Mouse (Mus musculus) limb, embryonic 12.5 days (tissue): ENCODE measurements around the gene Flot1. TPM values are rescaled to one million over a fixed set of nuclear protein-coding genes. Genes with fewer than 3 reads are reported as not detected.
A peak's percentile ranks its signal among the peaks of the same experiment; 100 is the strongest.

ENCODE experiments used
- ATAC-seq: fragments of 200-750 bp; cut with Nextera tagmentation; 2 replicates; pipeline ENCODE4 v1.8.0; 2017; ENCODE audit warnings: low read depth, moderate TSS enrichment; ENCODE audit not compliant: insufficient number of reproducible peaks, insufficient read depth, low FRiP score, low TSS enrichment
- H3K27ac ChIP-seq: fragments of 300-500 bp; sonication (generic); 2 replicates; pipeline ENCODE4 v1.5.1; 2016; ENCODE audit warnings: mild to moderate bottlenecking, moderate library complexity
- H3K27me3 ChIP-seq: fragments of 300-500 bp; sonication (generic); 2 replicates; pipeline ENCODE4 v1.6.1; 2016; ENCODE audit warnings: mild to moderate bottlenecking, moderate library complexity
- H3K36me3 ChIP-seq: fragments of 300-500 bp; sonication (generic); 2 replicates; pipeline ENCODE4 v1.6.1; 2016; ENCODE audit warnings: mild to moderate bottlenecking, moderate library complexity
- H3K4me1 ChIP-seq: fragments of 300-500 bp; sonication (generic); replicated peaks from 2 replicates; pipeline ENCODE4 v1.6.1; 2016
- H3K4me2 ChIP-seq: fragments of 300-500 bp; sonication (generic); 2 replicates; pipeline ENCODE4 v1.6.1; 2016; ENCODE audit warnings: mild to moderate bottlenecking, moderate library complexity
- H3K4me3 ChIP-seq: fragments of 300-500 bp; sonication (generic); replicated peaks from 2 replicates; pipeline ENCODE4 v1.5.1; 2016; ENCODE audit warnings: mild to moderate bottlenecking
- H3K9ac ChIP-seq: fragments of 300-500 bp; sonication (generic); replicated peaks from 2 replicates; pipeline ENCODE4 v1.6.1; 2016; ENCODE audit warnings: mild to moderate bottlenecking, moderate library complexity
- H3K9me3 ChIP-seq: fragments of 300-500 bp; sonication (generic); 2 replicates; pipeline ENCODE4 v1.6.1; 2016; ENCODE audit warnings: mild to moderate bottlenecking, moderate library complexity
- WGBS: fragments of 180-500 bp; shearing (Covaris S2); methylation state at CpG from one replicate; pipeline ENCODE4 v1.1.7; 2016; 5-methylcytosine and 5-hydroxymethylcytosine counted together
- polyA plus RNA-seq: library from polyadenylated mRNA; unstranded; fragments of >200 nt; fragmentation: Nextera tagmentation; extraction: Ambion mirVana; gene quantifications from 2 replicates; pipeline ENCODE4 v1.2.1, GENCODE M21; 2016

Gene Flot1
- polyA plus RNA-seq, 1 experiment from 2014 or later, result 45.8 TPM

DNA sequence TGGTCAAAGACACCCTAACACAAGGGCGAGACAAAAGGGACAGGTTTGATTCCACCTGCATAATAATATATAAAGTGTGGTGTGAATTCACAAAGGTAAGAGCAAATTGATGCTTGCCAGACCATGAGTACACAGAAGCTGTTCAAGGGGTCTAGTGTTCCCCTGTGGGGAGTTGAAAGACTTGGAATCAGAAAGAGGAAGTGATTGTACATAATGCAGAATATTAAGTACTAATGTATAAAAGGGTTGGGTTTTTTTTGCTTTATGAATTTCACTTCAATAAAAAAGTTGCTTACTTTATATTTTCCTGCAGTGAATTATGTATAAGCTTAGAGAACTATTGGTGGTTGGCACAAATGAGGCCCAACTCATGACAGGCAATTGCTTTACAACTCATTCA, 36.3 kb downstream of the Flot1 start:
- Histone ChIP-seq H3K27me3 (no peaks in the 10 kb centered on the region), H3K27ac (no peak overlapping the region), H3K4me2 (no peak overlapping the region), H3K9me3 (no peaks in the 10 kb centered on the region), H3K36me3 (peaks cover 42% of the 10 kb centered on the region), H3K4me3 (no peak overlapping the region), H3K9ac (no peak overlapping the region), H3K4me1 (peaks cover 6% of the 10 kb centered on the region)
- ATAC-seq, result no peak
- WGBS, result 98% methylated on average over 1 of the region's 1 CpGs

DNA sequence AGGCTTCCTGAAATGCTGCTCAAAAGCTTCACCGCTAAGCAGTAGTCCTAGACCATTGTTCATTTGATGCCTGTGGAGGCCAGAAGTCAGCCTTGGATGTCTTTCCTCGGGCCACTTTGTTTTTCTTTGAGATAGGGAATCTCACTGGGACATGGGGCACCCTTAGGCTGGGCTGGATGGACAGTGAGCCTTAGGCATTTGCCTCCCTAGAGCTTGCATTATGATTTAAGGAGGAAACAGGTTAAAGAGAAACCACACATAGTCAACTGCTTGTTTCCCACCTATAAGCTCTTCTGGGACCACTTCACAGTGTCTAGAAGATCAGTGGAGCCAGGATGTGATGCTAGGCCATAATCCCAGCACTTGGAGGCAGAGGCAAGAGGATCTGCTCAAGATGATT, 36.8 kb downstream of the Flot1 start:
- Histone ChIP-seq H3K4me1 (peaks cover 11% of the 10 kb centered on the region), H3K27ac (no peak overlapping the region), H3K36me3 (peaks cover 41% of the 10 kb centered on the region), H3K27me3 (no peaks in the 10 kb centered on the region), H3K9me3 (no peaks in the 10 kb centered on the region), H3K9ac (no peak overlapping the region), H3K4me2 (no peak overlapping the region), H3K4me3 (no peak overlapping the region)
- 77% methylated on average over 2 of the region's 2 CpGs for WGBS
- ATAC-seq, result no peak

DNA sequence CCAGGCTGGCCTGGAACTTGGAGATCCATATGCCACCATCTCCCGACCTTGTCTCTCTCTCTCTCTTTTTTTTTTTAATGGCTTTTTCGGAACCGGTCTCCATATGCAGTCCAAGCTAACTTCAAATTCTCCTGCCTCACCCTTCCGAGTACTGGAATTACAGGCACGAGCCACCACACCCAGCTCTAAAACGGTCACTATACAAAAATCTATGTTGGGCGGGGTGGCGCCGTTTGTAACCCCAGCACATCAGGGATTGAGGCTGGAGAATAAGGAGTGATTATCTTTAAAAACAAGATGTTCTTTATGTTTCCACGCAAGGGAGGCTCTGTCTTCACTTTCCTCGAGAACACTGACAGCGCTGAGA, 37.8 kb downstream of the Flot1 start:
- Histone ChIP-seq H3K4me2 (peak overlapping the region; percentile 67), H3K9ac (peak overlapping the region; percentile 79), H3K27ac (peak overlapping the region; percentile 92), H3K4me1 (peaks cover 15% of the 10 kb centered on the region), H3K27me3 (no peaks in the 10 kb centered on the region), H3K36me3 (peaks cover 35% of the 10 kb centered on the region), H3K4me3 (peak overlapping the region; percentile 73), H3K9me3 (no peaks in the 10 kb centered on the region)
- peak; percentile 1; the same call in 1 of the 2 replicates for ATAC-seq
- 5% methylated on average over 12 of the region's 12 CpGs for WGBS

DNA sequence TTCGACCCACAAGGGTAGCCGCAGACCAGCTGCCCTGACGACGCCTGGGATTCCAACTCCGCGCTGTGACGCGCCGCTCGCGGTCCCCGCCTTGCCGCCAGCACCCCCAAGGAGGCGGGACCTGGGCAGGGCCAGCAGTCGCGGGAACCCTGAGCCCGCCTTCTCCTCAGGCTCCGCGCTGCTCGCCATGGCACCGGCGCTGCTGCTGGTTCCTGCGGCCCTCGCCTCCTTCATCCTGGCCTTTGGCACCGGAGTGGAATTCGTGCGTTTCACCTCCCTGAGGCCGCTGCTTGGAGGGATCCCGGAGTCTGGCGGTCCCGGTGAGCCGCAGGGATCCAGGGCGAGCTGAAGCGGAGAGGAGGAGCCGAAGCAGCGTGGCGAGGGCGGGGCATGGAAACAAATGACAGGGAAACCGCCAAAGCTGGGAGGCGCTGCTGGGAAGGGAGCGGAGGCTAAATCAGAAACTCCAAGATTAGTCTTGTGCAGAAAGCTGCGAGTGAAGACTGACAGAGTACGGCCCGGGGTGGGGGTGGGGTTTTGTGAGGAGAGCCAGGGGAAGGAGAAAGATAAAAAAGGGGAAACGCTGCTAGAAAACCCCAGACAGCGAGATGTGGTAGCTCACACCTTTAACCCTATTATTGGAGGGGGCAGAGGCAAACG, 38.3 kb downstream of the Flot1 start, which contains the start of gene Nrm:
Nrm (plus strand) TSS at position 121 of the 660 bp plus-strand sequence.
- H3K9me3 ChIP-seq, result no peaks in the 10 kb centered on the region
- H3K36me3 ChIP-seq, result peaks cover 31% of the 10 kb centered on the region
- H3K27me3 ChIP-seq, result no peaks in the 10 kb centered on the region
- WGBS, result under 1% methylated on average over 47 of the region's 47 CpGs
- peaks cover 15% of the 10 kb centered on the region for H3K4me1 ChIP-seq
- peak within 1 kb of the TSS; percentile 92 for H3K27ac ChIP-seq
- peak within 1 kb of the TSS; percentile 67 for H3K4me2 ChIP-seq
- H3K9ac ChIP-seq, result peak within 1 kb of the TSS; percentile 79
- ATAC-seq, result peak; percentile 89
- H3K4me3 ChIP-seq, result peak within 1 kb of the TSS; percentile 73

DNA sequence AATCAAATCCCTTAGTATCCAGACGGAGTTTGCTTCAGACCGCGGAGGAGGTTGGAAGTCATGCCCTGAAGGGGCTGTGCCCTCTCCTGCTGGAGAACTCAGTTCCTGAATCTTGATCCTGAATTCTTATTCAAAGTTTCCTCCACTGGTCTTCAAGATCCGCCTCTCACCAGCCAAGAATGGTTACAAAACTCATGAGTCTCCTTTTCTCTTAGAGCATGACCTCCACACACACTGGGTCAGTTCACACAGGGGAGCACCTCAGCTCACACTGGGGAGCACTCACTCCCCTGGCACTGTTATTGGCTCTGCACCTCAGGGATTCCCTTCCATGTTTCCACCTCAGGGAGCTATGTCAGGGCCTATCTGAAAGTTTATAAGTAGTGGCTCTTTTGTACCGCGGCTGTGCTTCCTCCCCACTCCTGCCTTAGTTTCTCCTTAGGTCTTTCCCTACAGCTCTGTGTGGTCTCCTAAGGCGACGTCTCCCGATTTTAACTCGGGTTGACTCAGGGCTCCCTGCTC, 41.9 kb downstream of the Flot1 start:
- Histone ChIP-seq H3K27me3 (no peaks in the 10 kb centered on the region), H3K27ac (peak overlapping the region; percentile 96), H3K9me3 (no peaks in the 10 kb centered on the region), H3K36me3 (peaks cover 18% of the 10 kb centered on the region; the same call in 1 of the 2 replicates), H3K4me1 (peaks cover 45% of the 10 kb centered on the region), H3K4me2 (peak overlapping the region; percentile 98), H3K4me3 (peak overlapping the region; percentile 67), H3K9ac (peak overlapping the region; percentile 79)
- 25% methylated on average over 10 of the region's 10 CpGs for WGBS
- ATAC-seq, result no peak

DNA sequence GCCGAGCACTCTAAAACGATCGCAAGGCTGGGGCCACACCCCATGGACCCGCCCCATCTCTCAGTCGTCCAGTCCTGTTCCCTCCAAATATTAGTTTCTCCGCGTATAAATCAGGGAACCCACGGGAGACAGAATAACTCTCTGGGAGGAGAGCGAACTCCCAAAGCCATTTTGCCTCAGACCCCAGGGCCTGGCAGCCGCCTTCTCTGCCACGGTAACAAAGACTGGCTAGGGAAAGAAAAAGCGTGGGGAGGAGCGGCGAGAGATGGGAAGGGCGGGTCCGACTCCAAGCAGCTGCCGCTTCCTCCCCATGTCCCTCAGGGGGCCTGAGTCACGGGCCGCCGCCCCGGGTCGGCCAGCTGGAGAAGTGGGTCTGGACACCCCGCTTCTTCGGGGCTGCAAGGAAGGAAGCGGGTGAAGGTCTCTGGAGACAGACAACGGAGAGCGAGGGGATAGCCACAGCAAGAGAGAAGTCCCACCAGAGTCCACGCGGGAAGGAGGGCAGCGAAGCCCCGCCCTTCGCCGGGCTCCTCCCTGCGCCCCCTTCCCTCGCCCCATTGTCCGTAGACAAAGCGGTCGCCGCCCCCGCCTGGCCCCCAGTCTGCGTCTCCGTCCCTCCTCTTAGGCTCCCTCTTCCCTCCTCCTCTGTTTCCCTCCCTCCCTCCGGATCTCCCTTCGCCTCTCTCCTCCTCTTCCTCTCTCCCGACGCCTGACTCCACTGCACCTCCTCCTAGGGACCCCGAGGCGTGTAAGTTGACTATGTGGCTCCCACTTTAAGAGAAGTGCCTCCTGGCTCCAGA, 42.7 kb downstream of the Flot1 start, which contains the start of gene Ppp1r18:
Ppp1r18 (plus strand) TSS at position 113 of the 800 bp plus-strand sequence.
- Histone ChIP-seq H3K4me1 (peaks cover 49% of the 10 kb centered on the region), H3K36me3 (peaks cover 26% of the 10 kb centered on the region; the same call in 1 of the 2 replicates), H3K27me3 (no peaks in the 10 kb centered on the region), H3K9me3 (0 out of 2 replicates have a peak, but pooled peaks cover 2% of the 10 kb centered on the region), H3K4me2 (peak within 1 kb of the TSS; percentile 98), H3K4me3 (peak within 1 kb of the TSS; percentile 67), H3K27ac (peak within 1 kb of the TSS; percentile 96), H3K9ac (peak within 1 kb of the TSS; percentile 79)
- under 1% methylated on average over 47 of the region's 48 CpGs for WGBS
- ATAC-seq, result peak; percentile 51

DNA sequence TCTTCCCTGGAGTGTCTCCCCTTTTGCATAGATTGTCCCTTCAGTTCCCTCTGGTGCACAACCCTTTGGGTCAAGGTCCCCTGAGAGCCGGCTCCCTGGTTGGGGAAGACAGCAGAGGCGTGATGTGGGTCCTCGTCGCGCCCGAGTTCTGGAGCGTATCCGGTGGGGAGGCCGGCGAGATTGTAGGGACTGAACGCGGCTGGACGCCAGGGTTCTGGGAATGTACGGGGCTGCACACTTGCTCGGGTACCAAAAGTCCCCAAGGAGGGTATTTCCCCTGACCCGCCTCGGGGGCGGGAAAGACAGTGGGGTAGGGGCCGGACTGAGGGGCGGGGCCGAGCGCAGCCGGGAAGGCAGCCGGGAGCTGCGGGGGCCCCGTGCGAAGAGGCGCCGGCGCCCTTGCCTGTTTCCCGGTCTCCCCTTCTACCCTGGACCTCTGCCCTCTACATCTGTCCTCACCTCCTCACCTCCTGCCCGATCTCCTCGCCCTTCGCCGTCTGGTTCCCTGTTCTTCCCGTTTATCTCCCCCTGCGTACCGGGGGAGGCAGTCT, 43.3 kb downstream of the Flot1 start:
- H3K9me3 ChIP-seq, result 0 out of 2 replicates have a peak, but pooled peaks cover 3% of the 10 kb centered on the region
- peak overlapping the region; percentile 96 for H3K27ac ChIP-seq
- H3K4me1 ChIP-seq, result peaks cover 49% of the 10 kb centered on the region
- ATAC-seq, result peak; percentile 44; the same call in 1 of the 2 replicates
- no peaks in the 10 kb centered on the region for H3K27me3 ChIP-seq
- peak overlapping the region; percentile 98 for H3K4me2 ChIP-seq
- 1% methylated on average over 31 of the region's 38 CpGs for WGBS
- peak overlapping the region; percentile 67 for H3K4me3 ChIP-seq
- peaks cover 33% of the 10 kb centered on the region for H3K36me3 ChIP-seq
- peak overlapping the region; percentile 79 for H3K9ac ChIP-seq

DNA sequence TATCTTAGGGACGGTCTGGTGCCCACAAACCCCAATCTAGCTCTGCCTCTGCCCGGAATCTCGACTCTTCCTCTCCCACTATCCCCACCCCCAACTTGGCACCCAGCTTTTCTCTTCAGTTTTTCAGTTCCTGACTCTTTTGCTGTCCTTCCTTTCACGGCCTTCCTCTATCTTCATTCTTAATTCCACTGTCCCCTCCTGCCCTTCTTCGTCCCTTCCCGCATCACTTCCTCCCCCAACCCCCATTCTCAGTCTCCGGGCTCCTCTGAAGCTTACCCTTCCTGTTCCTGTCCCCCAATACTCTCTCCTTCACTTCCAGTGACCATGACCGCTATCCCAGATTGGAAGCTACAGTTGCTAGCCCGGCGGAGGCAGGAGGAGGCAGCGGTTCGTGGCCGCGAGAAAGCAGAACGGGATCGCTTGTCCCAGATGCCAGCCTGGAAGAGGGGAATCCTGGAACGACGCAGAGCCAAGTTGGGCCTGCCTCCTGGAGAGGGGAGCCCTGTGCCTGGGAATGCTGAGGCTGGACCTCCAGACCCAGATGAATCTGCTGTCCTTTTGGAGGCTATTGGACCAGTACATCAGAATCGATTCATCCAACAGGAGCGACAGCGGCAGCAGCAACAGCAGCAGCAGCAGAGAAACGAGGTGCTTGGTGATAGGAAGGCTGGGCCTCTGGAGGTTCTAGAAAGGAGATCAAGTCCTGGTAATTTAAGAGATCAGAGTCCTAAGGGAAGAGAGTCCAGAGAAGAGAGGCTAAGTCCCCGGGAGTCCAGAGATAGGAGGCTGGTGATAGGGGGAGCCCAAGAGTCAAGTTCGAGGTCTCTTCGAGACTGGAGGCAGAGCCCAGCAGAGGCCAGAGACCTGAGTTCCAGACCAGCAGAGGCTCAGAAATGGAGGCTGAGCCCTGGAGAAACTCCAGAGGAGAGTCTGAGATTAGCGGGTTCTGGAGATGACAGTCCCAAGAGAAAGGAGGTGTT, 44.2 kb downstream of the Flot1 start:
- H3K4me1 ChIP-seq, result peaks cover 49% of the 10 kb centered on the region

DNA sequence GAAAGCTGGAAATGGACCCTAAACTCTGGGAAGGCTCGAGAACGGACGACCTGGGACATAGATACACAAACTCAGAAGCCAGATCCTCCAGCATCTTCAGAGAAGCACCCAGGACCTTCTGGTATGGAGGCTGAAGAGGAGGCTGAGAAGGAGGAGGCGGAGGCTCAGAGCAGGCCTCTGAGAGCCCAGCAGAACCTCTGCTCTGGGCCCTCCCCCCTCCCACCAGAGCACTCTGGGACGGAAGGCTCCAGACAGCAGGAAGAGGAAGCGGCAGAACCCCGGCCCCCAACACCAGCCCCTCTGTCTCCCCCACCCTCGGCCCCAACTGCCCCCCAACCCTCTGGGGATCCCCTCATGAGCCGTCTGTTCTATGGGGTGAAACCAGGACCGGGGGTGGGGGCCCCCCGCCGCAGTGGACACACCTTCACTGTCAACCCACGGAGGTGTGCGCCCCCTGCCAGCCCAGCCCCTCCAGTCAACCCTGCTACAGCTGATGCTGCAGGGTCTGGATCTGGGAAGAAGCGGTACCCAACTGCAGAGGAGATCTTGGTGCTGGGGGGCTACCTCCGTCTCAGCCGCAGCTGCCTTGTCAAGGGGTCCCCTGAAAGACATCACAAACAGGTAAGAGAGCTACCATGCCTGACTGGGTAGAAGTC, 45.3 kb downstream of the Flot1 start:
- Histone ChIP-seq H3K4me2 (peak overlapping the region; percentile 98), H3K4me3 (peak overlapping the region; percentile 67), H3K27me3 (no peaks in the 10 kb centered on the region), H3K9me3 (0 out of 2 replicates have a peak, but pooled peaks cover 3% of the 10 kb centered on the region), H3K4me1 (peaks cover 50% of the 10 kb centered on the region), H3K9ac (peak overlapping the region; percentile 79), H3K36me3 (peaks cover 47% of the 10 kb centered on the region), H3K27ac (peak overlapping the region; percentile 76)
- 33% methylated on average over 17 of the region's 17 CpGs for WGBS
- ATAC-seq, result no peak

More for the DNA sequence above, 44.2 kb downstream of the Flot1 start:
- peak overlapping the region; percentile 98 for H3K4me2 ChIP-seq
- H3K36me3 ChIP-seq, result peaks cover 39% of the 10 kb centered on the region
- WGBS, result 8% methylated on average over 26 of the region's 26 CpGs
- no peak for ATAC-seq
- 0 out of 2 replicates have a peak, but pooled peaks cover 3% of the 10 kb centered on the region for H3K9me3 ChIP-seq
- peak overlapping the region; percentile 79 for H3K9ac ChIP-seq
- H3K4me3 ChIP-seq, result peak overlapping the region; percentile 67
- peak overlapping the region; percentile 96 for H3K27ac ChIP-seq
- no peaks in the 10 kb centered on the region for H3K27me3 ChIP-seq

DNA sequence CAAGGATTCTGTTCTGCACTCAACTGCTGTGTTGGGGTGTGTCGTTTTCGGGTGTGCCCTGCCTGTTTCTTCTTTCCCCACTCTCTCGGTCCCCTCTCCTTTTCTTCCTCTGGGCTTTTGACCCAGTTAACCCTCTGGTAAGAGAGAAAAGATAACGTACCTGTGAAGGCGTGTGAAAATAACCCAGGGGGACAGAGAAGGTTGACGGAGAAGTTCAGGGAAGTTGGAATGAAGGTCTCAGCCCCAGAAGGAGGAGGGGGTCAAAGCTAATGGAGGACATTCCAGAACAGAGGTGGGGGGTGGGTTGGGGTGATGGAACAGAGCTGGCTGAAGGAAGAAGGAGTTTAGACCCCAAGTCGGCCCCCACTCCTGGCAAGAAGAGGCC, 45.9 kb downstream of the Flot1 start:
- Histone ChIP-seq H3K4me3 (peak overlapping the region; percentile 67), H3K27ac (peak overlapping the region; percentile 76), H3K4me2 (peak overlapping the region; percentile 98), H3K9ac (peak overlapping the region; percentile 79), H3K4me1 (peaks cover 55% of the 10 kb centered on the region), H3K36me3 (peaks cover 47% of the 10 kb centered on the region), H3K9me3 (0 out of 2 replicates have a peak, but pooled peaks cover 3% of the 10 kb centered on the region), H3K27me3 (no peaks in the 10 kb centered on the region)
- ATAC-seq, result no peak
- WGBS, result 7% methylated on average over 7 of the region's 7 CpGs
